Mouse (Mus musculus): Measurements from ENCODE around the gene Tdg.

The Tdg gene

GRCm38 (mm10) chr10:82662267-82662990, 32.8 kb downstream of the Tdg start:
- DNase-seq (ENCODE audit: low spot score in 2 of 2), result peak; percentile 51 to 60

GRCm38 (mm10) chr10:82663289-82663688, 33.7 kb downstream of the Tdg start:
- no peak for DNase-seq (ENCODE audit: low spot score in 2 of 2)

GRCm38 (mm10) chr10:82665951-82666350, 36.3 kb downstream of the Tdg start:
- DNase-seq (ENCODE audit: low spot score in 2 of 2), result no peak

- DNase-seq (ENCODE audit: low spot score in 2 of 2), result peak; percentile 77 to 87
Observed at GRCm38 (mm10) chr10:82666436-82667234, 37.0 kb downstream of the Tdg start.

GRCm38 (mm10) chr10:82670205-82670604, 40.6 kb downstream of the Tdg start:
- DNase-seq (ENCODE audit: low spot score in 2 of 2), result no peak

- DNase-seq (ENCODE audit: low spot score in 2 of 2), result no peak
Observed at GRCm38 (mm10) chr10:82676949-82677348, 47.3 kb downstream of the Tdg start.

- no peak for DNase-seq (ENCODE audit: low spot score in 2 of 2)
Observed at GRCm38 (mm10) chr10:82680769-82681168, 51.1 kb downstream of the Tdg start.

- no peak for DNase-seq (ENCODE audit: low spot score in 2 of 2)
Observed at GRCm38 (mm10) chr10:82681639-82682038, 52.0 kb downstream of the Tdg start.

GRCm38 (mm10) chr10:82685440-82685839, 55.8 kb downstream of the Tdg start:
- no peak for DNase-seq (ENCODE audit: low spot score in 2 of 2)

- no peak for DNase-seq (ENCODE audit: low spot score in 2 of 2)
Observed at GRCm38 (mm10) chr10:82689681-82690211, 60.1 kb downstream of the Tdg start.

GRCm38 (mm10) chr10:82690494-82690893, 60.9 kb downstream of the Tdg start, which contains the start of gene Glt8d2:
TSS of gene Glt8d2 (minus strand) at chr10:82690650.
- DNase-seq (ENCODE audit: low spot score in 2 of 2), result no peak

- DNase-seq (ENCODE audit: low spot score in 2 of 2), result no peak
Observed at GRCm38 (mm10) chr10:82695956-82696355, 66.3 kb downstream of the Tdg start, which contains the start of gene Hcfc2. TSS of gene Hcfc2 (plus strand) at chr10:82696160.

- DNase-seq (ENCODE audit: low spot score in 2 of 2), result no peak
Observed at GRCm38 (mm10) chr10:82696453-82697079, 66.9 kb downstream of the Tdg start.

- DNase-seq (ENCODE audit: low spot score in 2 of 2), result no peak
Observed at GRCm38 (mm10) chr10:82697305-82697898, 67.8 kb downstream of the Tdg start.

- DNase-seq (ENCODE audit: low spot score in 2 of 2), result peak; percentile 87 to 88
Observed at GRCm38 (mm10) chr10:82698712-82699261, 69.2 kb downstream of the Tdg start.

- peak; percentile 26 to 32 for DNase-seq (ENCODE audit: low spot score in 2 of 2)
Observed at GRCm38 (mm10) chr10:82699296-82699941, 69.8 kb downstream of the Tdg start.

All from thymus, postnatal 10 days (tissue).